Mouse (Mus musculus) ovary, postnatal 36 days (tissue): ENCODE data around the gene Tbx3.
A peak's percentile ranks its signal among the peaks of the same experiment; 100 is the strongest.

ENCODE experiments used
- DNase-seq: peaks from one replicate; pipeline ENCODE4 v3.0.0; 2022; ENCODE audit warnings: low spot score, mixed read lengths

Tbx3 gene

GRCm38 (mm10) chr5:119706467-119706866 lies 36.0 kb downstream of the Tbx3 start:
- DNase-seq: no peak

DNA sequence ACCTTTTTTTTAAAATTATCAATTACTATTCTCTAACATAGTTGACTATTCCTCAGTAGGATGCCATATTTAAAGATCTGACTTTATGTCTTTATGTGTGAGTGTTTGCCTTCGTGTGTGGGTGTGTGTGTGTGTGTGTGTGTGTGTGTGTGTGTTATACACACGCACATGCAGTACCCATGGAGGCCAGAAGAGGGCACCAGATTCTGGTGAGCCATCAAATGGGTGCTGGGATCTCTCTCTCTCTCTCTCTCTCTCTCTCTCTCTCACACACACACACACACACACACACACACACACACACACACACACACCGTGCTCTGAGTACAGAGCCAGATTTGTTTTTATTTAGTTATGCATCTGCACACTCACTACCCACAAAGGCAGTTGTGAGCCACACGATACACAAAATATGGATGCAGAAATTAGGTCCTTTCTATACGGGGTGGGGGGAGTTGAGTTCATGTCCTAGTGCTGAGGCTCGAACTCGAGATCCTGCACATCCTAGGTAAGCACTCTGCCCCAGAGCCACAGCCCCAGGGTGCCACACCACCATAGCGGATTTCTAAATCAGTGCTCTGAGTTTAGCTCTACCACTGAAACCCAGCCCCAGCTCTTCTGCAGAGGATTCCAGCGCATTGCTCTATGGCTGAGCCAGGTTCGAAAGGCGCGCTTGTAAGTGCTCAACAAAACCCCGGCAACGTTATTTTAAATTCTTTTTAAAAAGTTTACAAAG lies 38.5 kb downstream of the Tbx3 start:
- DNase-seq: no peak

DNA sequence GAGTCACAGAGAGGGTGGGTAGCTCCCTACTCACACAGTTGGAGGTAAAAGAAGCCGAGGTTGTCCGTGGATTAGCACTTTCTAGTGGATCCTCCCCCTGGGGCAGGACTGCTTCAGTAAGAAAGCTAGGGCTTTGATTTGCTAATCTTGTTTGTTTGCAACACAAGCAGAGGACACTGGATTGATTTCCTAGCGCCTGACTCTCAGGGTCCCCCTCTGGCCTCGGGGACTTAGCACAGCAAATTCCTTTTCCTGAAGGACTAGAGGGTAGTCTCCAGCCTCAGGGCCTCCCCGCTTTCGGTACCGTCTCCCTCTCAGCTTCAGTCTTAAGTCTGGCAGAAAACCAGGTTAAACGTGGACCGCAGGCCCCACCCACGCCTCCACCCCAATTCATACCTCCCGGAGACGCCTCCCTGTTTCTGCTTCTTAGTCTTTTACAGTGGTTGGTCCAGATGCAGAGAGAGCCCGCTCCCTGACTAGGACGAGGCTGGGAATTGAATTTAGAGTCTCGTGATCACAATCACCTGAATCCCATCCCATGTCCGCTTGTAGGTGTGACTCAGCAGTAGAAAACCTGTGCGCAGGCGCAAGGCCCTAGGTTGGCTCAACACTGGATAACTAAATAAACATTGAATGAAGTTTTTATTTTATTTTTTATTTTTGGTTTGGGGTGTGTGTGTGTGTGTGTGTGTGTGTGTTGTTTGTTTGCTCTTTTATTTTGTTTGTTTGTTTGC lies 39.5 kb downstream of the Tbx3 start:
- DNase-seq: no peak

DNA sequence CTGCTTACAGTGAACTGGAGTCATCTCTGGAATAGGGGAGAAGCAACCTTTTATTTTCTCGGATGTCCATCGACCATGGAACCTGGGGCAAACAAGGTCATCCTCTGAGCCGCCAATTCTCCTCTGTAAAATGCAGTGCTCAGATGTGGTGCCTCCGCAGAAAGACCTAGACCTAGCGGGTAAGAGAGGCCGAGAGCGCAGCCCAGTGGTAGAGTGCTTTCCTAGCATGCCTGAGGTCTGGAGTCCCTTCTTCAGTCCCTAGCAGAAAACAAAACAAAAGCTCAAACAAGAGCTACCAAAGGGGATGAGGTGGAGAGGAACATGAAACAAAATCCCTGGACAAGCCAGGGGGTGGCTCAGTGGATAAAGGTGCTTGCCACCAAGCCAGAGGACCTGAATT lies 40.3 kb downstream of the Tbx3 start:
- DNase-seq: no peak

- DNase-seq: no peak
These were observed 41.2 kb downstream of the Tbx3 start for GRCm38 (mm10) chr5:119711626-119712025.

GRCm38 (mm10) chr5:119712679-119713246 lies 42.3 kb downstream of the Tbx3 start:
- peak; percentile 79 for DNase-seq

DNA sequence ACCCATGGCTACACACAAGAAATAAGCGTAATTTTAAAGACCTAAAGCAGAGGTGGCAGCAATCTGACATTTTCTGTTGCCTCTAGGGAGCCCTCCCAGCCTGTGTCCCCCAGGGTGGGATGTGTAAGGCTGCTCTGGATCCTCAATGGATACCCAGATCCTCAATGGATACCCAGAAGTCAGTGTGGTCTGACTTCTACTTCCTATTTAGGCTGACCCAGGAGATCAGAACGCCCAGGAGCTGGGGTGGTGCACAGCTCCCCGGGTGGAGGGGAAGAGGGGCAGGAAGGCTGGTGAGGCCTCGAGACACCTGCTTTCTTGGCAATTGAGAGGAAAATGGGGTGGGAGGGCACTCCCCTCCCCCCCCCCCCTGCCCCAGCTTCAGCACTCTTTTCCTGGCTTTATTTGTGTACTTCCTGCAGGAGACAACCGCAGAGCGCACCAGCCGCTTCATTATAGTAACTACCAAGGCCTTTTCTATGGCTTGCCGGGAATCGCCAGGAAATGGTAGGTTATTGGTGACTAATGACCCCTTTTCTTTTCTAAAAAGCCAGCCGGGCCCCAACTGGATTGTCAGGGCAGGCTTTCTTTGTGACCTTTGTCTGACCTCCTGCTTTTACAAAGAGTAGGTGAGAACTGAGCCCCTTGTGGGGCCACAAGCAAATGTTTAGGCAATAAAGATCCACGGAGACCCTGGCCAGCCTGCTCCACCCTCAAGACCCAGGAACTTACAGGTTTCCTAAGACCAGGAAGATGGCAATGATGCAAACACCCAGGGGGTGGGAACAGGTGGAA lies 50.2 kb downstream of the Tbx3 start:
- DNase-seq: no peak

GRCm38 (mm10) chr5:119732978-119733377 lies 62.5 kb downstream of the Tbx3 start:
- DNase-seq: no peak
